Mouse (Mus musculus) CD4-positive, CD25-positive, alpha-beta regulatory T cell, adult 2 months (primary cell): ENCODE data around the gene Bnc2.

Experiments used
- DNase-seq: peaks from one replicate; pipeline ENCODE4 v3.0.0-alpha.2; 2012; ENCODE audit warnings: low read depth, low spot score

The Bnc2 gene

DNA sequence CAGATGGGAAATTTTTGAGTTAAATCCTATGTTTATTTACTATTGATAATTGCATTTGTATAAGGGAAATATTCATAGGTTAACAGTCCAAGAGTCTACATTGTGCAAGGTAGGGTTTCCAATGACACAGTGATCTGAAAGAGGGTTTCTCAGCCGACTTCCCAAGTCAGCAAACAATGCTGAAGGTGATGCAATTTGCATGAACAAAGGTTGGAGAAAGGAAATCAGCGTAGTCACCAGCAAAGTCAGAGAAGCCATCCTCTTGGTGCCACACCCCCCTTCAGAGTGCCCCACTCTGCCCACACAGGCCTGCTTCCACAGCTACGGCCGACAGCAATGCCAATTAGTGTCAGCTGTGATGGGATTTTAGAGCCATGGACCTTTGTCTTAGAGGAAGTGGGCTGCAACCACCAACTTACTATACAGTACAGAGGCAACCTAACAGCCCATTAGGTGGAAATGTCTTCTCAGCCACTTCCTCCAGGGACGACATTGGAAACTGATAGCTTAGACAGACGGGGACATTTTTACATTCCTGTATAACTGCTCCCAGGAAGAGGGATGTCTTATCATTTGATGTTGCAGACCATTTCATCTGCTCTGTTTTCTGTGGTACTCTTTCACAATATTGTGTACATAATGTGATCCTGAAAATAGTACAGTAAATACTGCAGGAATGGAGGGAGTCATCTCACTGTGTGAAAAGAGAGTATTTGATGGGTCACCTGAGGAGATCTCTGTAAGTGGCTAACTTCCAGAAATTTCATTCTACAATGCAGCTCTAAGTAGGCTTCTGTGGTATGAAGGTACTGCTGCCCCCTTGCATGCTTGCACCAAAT, 243.2 kb downstream of the Bnc2 start:
- no peak for DNase-seq

DNA sequence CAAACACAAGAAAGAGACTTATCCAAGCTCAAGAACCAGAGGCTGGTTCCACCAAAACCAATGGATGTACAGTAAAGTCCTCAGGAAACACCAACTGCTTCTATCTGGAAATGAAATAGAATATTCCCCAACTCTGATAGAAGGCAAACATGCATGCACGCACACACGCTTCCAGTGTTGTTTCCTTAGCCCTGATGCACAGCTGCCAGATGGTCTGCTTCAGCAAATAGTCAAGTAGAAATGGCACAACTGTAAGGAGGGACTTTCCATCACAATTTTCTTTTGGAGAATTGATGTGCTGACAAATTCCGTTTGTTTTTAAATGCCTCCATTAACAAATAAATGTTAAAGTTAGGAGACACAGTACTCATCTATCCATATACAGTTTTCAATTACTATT, 247.1 kb downstream of the Bnc2 start:
- no peak for DNase-seq

DNA sequence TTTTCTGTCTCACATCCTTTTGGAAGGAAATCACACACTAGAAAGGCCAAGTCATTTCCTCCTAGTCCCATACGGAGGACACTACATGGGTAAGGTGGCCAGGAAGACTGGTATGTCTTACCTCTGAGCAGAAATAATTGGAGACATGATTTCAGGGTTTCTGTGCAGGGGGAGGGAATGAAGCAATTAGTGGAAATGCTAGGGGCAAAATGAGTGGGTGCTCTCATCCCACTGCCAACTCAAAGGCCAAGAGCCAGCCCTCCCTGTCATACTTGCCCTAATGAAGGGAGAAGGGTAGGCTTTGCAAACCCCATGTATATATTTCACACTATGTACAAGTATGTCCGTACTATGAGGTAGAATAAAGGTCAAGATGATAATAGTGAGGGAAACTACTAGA, 263.6 kb downstream of the Bnc2 start:
- DNase-seq: no peak

DNA sequence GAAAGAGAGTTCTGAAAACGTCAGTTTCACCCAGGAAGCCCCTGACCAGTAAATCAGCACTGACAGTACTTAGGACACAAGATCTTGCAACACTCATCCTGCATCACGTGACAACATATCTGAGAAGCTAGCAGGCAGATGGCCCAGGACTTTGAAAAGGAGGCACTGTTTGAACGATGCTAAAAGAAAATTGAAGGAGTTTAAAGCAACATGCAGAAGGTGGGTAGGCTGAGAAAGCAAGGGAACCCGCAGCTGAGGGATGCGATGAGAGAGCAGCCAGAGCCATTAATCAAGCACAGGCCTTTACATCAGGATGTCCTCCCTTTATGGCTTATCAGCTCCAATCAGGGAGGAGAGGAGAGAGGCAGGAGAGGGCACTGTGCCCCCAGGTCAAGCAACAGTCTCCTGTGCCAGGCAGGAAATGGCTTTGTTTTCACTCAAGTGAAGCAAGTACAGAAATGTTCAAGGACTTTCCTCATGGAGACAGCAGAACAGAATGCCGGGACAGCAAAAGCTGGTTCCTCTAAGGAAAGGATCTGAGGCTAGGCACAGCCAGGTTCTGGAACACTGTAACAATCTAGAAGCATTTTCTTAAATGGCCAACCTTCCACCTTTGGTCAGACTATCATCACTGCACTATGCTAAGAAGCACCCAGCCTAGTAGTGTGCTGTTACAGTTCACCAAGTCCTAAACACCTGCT, 267.6 kb downstream of the Bnc2 start:
- no peak for DNase-seq

GRCm38 (mm10) chr4:84403356-84404145, 271.5 kb downstream of the Bnc2 start:
- DNase-seq: no peak

DNA sequence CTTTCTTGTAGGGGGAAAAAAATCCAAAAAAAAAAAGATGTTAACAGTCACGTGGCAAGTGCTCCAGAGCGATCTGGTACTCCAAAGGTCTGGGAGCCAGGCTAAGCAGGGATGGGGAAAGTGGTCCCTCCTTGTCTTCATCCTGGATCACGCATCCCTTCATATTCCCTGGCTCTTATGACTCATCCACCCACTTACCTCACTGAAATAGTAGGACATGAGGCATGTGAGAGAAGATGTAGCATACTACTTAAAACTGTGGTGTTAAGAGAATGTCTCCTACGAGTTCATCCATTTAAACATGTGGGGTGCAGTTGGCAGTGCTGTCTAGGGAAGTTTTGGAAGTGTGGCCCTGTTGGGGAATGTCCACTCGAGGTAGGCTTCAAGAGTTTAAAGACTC, 286.1 kb downstream of the Bnc2 start:
- no peak for DNase-seq

DNA sequence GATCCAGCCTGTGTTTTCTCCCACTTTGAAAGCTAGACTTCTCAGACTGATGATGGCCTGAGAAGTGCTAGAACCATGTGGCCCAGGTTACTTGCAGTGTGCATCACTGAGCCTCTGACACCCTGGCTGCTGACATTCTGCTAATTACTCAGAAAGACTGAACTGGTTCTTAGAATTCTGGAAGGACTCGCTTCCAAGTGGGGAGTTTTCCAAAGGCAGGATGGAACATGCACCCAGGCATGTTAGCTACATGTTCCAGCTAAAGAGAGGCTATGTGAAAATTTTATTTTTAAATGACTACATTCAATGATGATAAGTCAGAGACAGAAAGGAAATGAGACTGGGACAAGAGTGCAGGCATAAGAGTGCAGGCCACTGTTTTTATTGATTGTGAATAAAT, 289.9 kb downstream of the Bnc2 start:
- no peak for DNase-seq

GRCm38 (mm10) chr4:84379289-84379688, 295.8 kb downstream of the Bnc2 start:
- no peak for DNase-seq

- DNase-seq: no peak
Observed at GRCm38 (mm10) chr4:84377513-84377912, 297.6 kb downstream of the Bnc2 start.

- no peak for DNase-seq
Observed at GRCm38 (mm10) chr4:84362337-84362823, 312.7 kb downstream of the Bnc2 start.

DNA sequence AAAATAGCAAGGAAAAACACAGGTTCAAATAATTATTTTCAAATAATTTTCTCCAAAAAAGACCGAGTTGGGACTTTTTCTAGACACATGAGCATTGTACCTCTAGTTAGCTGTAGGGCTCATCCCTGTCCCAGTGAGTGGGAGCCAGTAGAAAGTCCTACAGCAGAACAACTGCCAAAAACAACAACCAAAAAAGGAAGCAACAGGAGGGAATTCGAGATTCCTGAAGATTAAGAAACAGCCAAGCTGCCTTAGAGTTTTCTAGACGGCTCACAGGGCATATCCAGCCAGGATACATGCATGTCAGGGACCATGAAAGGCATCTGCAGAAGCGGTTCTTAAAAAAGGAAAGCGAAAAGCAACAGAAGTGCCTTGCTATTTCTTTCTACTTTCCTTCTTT, 313.9 kb downstream of the Bnc2 start:
- no peak for DNase-seq

- DNase-seq: no peak
Observed at GRCm38 (mm10) chr4:84359996-84360395, 315.1 kb downstream of the Bnc2 start.

DNA sequence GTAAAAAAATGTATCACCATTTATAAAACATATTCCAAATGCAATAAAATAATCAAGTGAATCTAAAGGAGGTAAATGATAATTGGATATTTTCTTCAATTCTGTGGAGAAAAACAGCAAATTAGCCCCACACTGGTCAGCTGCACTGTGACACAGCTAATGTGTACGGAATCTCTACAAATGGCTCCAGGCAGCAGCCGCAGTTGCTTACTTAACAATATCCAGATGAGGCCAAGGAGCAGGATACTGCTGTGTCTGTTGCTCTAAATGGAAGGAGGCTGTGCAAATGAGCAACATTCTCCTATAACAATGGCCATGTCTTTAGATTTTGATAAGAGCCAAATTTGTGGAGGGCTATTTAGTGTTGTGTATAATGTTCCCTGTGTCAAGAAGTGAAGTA, 316.9 kb downstream of the Bnc2 start:
- DNase-seq: no peak

GRCm38 (mm10) chr4:84357382-84357781, 317.7 kb downstream of the Bnc2 start:
- no peak for DNase-seq

GRCm38 (mm10) chr4:84356468-84357153, 318.5 kb downstream of the Bnc2 start:
- DNase-seq: no peak

GRCm38 (mm10) chr4:84352656-84353055, 322.4 kb downstream of the Bnc2 start:
- DNase-seq: no peak

DNA sequence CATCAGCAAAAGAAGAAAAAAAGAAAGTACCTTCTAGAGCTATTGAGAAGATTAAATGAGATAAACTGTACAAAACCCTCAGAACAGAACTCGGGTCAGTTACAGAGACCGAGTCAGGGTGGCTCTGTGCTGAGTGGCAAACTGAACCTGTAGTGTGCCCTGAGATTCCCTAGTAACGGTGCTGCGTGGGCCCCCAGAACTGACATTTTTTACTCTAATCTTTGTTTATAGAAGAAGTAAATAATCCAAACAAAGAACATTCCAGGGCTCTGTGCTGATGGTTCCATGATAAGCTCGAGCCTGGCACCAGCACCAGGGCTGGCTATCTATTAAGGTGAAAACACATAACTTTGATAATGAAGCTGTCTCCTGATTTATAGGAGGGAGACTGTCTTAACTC, 325.5 kb downstream of the Bnc2 start:
- no peak for DNase-seq

- no peak for DNase-seq
Observed at GRCm38 (mm10) chr4:84339172-84339571, 335.9 kb downstream of the Bnc2 start.

GRCm38 (mm10) chr4:84331995-84332394, 343.1 kb downstream of the Bnc2 start:
- DNase-seq: no peak

DNA sequence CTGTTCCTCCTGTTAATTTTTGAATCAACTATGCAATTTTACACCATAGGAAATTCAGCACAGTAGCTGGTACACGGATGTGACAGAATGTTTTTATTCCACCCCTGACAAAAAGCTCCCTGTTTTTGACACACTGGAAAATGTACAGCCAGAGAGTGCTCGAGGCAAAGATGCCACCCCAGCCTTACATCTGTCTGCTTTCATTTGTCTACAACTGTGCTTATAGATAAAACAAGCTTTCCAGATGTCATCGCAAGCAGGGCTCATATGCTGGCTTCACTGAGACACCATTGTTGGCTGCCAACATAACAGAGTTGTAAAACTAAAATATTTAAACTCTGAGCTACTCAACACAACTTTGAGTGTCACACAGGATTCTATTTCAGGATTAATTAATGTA, 343.6 kb downstream of the Bnc2 start:
- DNase-seq: no peak

DNA sequence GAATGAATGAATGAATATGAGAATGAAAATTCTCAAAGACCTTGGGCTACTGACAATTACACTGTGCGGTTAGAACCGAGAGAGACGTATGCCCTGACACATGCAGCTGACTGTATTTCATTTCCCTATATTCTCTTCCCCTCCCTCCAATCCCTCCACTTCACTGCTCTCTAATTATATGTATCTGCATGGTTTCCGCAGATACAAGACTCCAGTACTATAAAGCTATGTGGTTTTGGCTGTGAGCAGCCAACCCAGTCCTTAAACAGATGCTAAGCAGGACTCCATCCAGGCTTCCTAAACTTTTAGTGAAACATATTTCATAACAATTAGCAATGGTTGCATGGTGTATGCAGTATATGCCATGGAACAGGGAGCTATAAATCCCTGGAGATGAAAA, 344.6 kb downstream of the Bnc2 start:
- no peak for DNase-seq

GRCm38 (mm10) chr4:84329651-84330050, 345.4 kb downstream of the Bnc2 start:
- no peak for DNase-seq
